Mouse (Mus musculus) testis, adult 2 months (tissue): ENCODE data around the gene Hkdc1. TPM values are rescaled to one million over a fixed set of nuclear protein-coding genes. Genes with fewer than 3 reads are reported as not detected.
A peak's percentile ranks its signal among the peaks of the same experiment; 100 is the strongest.

Experiments
- H3K27ac ChIP-seq: fragments of 200-500 bp; 2 replicates; pipeline ENCODE4 v1.5.1; 2012; ENCODE audit warnings: low read depth, low read length; ENCODE audit not compliant: control insufficient read depth, insufficient read depth
- H3K27me3 ChIP-seq: fragments of 200-500 bp; 2 replicates; pipeline ENCODE4 v1.6.1; 2012; ENCODE audit warnings: mild to moderate bottlenecking, low read length, moderate library complexity; ENCODE audit not compliant: control insufficient read depth, insufficient read depth
- H3K36me3 ChIP-seq: fragments of 200-500 bp; 2 replicates; pipeline ENCODE4 v1.6.1; 2012; ENCODE audit warnings: mild to moderate bottlenecking, low read length; ENCODE audit not compliant: control insufficient read depth, insufficient read depth
- H3K4me1 ChIP-seq: fragments of 200-500 bp; 2 replicates; pipeline ENCODE4 v1.6.1; 2012; ENCODE audit warnings: low read length; ENCODE audit not compliant: control insufficient read depth, insufficient read depth
- H3K4me3 ChIP-seq: fragments of 200-500 bp; 2 replicates; pipeline ENCODE4 v1.5.1; 2012; ENCODE audit warnings: low read depth, mild to moderate bottlenecking, low read length, moderate library complexity, mixed read lengths; ENCODE audit not compliant: control insufficient read depth
- CTCF ChIP-seq: fragments of 200-500 bp; IDR thresholded peaks from 2 replicates; pipeline ENCODE4 v1.5.1; 2012; ENCODE audit warnings: low read depth, mild to moderate bottlenecking, inconsistent platforms, low read length, moderate library complexity; ENCODE audit not compliant: control insufficient read depth, insufficient read depth, insufficient replicate concordance
- POLR2A ChIP-seq: fragments of 200-500 bp; IDR thresholded peaks from 2 replicates; pipeline ENCODE4 v1.6.1; 2012; ENCODE audit warnings: low read depth, mild to moderate bottlenecking, inconsistent platforms, low read length, moderate library complexity; ENCODE audit not compliant: control insufficient read depth
- polyA plus RNA-seq: library from polyadenylated mRNA; depleted of rRNA; stranded (reverse); fragments of >200 nt; gene quantifications from 2 replicates; pipeline ENCODE4 v1.2.3, GENCODE M21; 2012

Hkdc1 gene
- polyA plus RNA-seq, 1 experiment: 0.25 TPM

DNA sequence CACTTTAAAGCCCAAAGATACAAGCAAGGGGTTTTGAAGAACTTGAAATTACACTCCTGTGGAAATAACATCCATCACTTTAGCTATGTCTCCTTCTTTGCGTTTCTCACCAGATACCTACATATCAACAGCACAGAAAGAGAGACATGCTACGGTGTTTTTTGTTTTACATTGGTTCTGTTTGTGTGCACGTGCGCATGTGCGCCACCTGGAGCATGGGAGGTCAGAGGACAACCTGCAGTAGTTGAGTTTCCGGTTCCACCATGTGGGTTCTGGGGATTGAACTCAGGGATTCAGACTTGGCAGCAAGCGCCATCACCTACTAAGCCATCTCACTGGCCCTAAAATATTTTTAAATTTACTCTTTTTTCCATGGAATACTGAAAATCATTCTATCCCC, 63.5 kb downstream of the Hkdc1 start:
- TF ChIP-seq CTCF (no peak), POLR2A (no peak)
- Histone ChIP-seq H3K4me3 (no peak overlapping the region), H3K27ac (no peak overlapping the region), H3K27me3 (no peaks in the 10 kb centered on the region), H3K4me1 (peaks cover 8% of the 10 kb centered on the region), H3K36me3 (no peaks in the 10 kb centered on the region)

DNA sequence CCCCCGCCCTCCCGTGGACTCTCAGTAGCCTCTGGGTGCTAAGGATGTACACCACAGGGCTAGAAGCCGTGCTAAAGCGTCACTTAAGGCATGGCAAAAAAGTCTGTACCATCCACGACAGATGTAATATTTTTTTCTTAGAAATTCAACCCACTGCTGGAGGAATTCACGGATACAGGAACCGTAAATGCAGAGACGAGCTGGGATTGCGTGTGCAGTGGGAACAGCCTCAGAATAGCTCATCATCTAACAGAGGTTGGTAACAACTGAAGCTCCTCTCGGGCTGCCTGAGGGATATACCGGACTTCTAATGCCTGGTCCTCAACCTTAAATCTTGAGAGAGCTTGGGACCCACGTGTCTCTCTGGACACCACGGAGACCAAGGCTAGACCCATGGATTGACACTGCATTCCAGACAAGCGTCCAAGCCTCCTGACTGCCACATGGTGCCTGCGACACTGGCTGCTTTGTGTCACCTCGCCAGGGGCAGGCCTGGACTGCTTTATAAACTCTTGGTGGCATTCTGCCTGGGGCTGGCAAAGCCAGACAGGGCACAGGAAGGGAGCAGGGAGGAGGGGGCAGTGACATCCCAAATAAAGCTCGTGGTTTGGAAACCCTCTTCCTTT, 66.1 kb downstream of the Hkdc1 start:
- no peaks in the 10 kb centered on the region for H3K4me1 ChIP-seq
- no peaks in the 10 kb centered on the region for H3K27me3 ChIP-seq
- H3K27ac ChIP-seq: no peak overlapping the region
- TF ChIP-seq CTCF: no peak
- no peak for TF ChIP-seq POLR2A
- no peaks in the 10 kb centered on the region for H3K36me3 ChIP-seq
- H3K4me3 ChIP-seq: no peak overlapping the region

DNA sequence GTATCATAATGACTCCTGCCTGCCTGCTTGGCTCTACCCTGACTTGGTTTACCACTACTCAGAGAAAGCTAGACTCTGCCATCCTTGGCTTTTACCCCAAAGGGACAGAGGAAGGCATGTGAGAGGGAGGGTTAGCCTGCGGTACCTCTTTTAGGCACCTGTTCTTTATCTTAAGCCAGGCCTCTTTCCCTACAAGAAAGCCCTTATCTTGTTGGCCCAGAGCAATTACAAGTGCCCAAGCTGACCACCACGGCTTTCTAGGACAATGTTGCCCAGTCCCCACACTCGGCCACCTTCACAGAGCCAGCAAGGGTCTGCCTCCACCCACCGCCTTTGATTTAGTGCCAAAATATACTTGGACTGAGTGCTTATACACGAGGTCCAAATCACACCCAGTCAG, 77.1 kb downstream of the Hkdc1 start:
- Histone ChIP-seq H3K4me3 (no peak overlapping the region), H3K27ac (no peak overlapping the region), H3K27me3 (no peaks in the 10 kb centered on the region), H3K4me1 (peaks cover 8% of the 10 kb centered on the region), H3K36me3 (no peaks in the 10 kb centered on the region)
- TF ChIP-seq CTCF (no peak), POLR2A (no peak)

DNA sequence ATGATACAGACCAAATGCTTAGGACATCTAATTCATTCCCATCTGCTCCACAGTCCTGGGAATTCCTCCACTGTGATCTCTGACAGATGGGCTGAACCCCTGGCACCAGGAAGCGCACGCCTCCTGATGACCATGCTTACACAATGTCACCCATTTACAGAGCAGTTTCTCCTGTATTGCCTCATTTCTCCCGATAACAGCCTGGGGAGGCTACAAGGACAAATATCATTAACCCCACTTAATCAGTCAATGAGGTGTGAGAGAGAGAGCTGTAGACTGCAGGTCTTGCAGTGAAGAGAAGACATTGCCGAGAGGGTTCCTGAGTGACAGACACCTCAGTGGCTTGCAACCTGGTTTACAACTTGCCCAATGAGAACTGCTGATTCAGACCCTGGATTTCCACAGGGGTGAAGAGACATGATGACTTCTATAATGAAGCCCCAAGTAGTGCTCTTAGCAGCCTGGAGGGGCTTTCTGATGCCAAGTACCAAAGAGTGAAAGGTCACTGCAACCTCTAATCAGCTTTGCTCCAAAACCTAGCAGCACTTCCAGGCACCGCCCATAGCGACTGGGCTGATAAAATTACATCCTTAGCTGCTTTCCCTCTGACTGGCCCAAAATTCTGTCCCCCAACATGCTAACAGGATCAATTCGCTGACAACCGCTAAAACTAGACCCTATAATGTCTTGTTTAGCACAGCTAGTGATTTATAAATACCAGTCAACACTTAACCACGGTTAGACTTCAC, 78.1 kb downstream of the Hkdc1 start:
- H3K4me1 ChIP-seq: peaks cover 14% of the 10 kb centered on the region
- no peaks in the 10 kb centered on the region for H3K36me3 ChIP-seq
- no peak overlapping the region for H3K4me3 ChIP-seq
- no peaks in the 10 kb centered on the region for H3K27me3 ChIP-seq
- H3K27ac ChIP-seq: no peak overlapping the region
- TF ChIP-seq POLR2A (no peak), CTCF (no peak)

DNA sequence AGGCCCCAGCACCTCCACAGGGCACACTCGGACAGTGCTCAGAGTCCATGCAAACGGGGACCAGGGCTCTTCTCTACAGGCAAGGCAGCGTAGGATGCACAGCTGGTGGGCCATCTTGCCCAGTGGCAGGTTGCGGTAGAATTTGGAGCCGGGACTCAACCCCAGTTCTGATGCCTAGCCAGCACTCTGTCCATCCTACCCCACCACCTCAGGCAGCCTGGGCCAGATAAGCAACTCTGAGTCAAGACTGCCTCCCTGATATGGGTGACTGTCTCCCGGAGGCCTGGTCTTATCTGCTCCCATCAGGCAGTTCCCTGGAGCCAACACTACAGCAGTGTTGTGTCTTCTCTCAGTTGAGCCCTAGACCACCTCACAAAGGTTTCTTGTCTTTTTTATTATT, 79.8 kb downstream of the Hkdc1 start:
- Histone ChIP-seq H3K27ac (no peak overlapping the region), H3K36me3 (no peaks in the 10 kb centered on the region), H3K27me3 (no peaks in the 10 kb centered on the region), H3K4me3 (no peak overlapping the region), H3K4me1 (peaks cover 14% of the 10 kb centered on the region)
- no peak for TF ChIP-seq POLR2A
- TF ChIP-seq CTCF: no peak

DNA sequence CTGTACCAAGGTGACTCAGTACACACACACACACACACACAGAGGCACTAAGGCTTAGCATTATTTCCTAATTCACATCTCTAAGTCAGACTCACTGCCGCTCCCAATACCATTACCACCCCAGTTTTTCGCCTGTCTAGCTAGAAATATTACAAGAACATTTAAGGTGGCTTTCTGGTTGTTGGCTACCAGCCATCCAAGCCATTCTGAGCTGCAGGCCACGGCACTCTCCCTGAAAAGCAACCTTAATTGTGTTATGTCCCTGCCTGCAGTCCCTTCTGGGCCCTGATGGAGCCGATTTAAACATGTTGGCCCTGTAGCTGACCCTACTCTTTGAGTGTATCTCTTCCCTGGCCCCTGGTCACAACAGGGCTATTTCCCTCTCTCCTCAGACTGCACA, 80.3 kb downstream of the Hkdc1 start:
- Histone ChIP-seq H3K27me3 (no peaks in the 10 kb centered on the region), H3K27ac (no peak overlapping the region), H3K4me1 (peaks cover 14% of the 10 kb centered on the region), H3K36me3 (no peaks in the 10 kb centered on the region), H3K4me3 (no peak overlapping the region)
- TF ChIP-seq CTCF (no peak), POLR2A (no peak)

DNA sequence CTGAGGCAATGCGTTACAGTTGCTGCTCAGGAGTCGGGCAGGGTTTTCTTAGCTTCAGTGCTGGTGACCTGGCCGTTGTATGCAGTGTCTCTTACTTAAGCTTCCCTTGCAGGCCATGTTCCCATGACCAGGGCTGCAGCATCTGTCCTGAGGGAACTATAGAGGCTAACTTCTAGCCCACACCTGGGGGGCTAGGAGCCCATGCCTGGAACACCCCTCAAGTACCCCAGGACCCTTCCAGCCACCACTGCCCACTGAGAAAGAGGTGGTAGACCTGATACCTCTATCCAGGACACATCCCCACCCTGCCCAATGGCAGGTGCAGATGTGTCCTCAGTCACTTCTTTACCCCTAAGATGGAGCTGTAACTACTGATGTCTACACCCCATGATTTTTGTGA, 81.3 kb downstream of the Hkdc1 start:
- peak overlapping the region; percentile 96 for H3K4me3 ChIP-seq
- no peak overlapping the region for H3K27ac ChIP-seq
- H3K4me1 ChIP-seq: peaks cover 14% of the 10 kb centered on the region
- TF ChIP-seq CTCF: no peak
- no peak for TF ChIP-seq POLR2A
- H3K36me3 ChIP-seq: no peaks in the 10 kb centered on the region
- H3K27me3 ChIP-seq: no peaks in the 10 kb centered on the region
